Mouse (Mus musculus) G1E (cell line): ENCODE data around the gene Nt5c3b.

ENCODE experiments used
- CTCF ChIP-seq: IDR thresholded peaks from 2 replicates; pipeline ENCODE4 v1.5.1; 2012; ENCODE audit warnings: low read depth, low read length, inconsistent platforms, mixed read lengths
- GATA1 ChIP-seq: IDR thresholded peaks from 2 replicates; pipeline ENCODE4 v1.6.1; 2012; ENCODE audit warnings: borderline replicate concordance, low read length, inconsistent platforms, mixed read lengths
- GATA2 ChIP-seq: IDR thresholded peaks from 2 replicates; pipeline ENCODE4 v1.6.1; 2012; ENCODE audit warnings: low read depth, low read length, inconsistent platforms, borderline replicate concordance
- POLR2AphosphoS5 ChIP-seq: IDR thresholded peaks from 2 replicates; pipeline ENCODE4 v1.6.1; 2012; ENCODE audit warnings: low read depth, low read length, inconsistent platforms; ENCODE audit not compliant: insufficient replicate concordance
- TAL1 ChIP-seq: conservative IDR thresholded peaks from 2 replicates; pipeline ENCODE4 v1.6.1; 2012; ENCODE audit warnings: low read depth, low read length, inconsistent platforms, mixed read lengths

- no peak for TF ChIP-seq CTCF
- TF ChIP-seq TAL1 = no peak
- TF ChIP-seq GATA1 = no peak
- no peak for TF ChIP-seq POLR2AphosphoS5
- TF ChIP-seq GATA2 = no peak
These were observed 63.2 kb downstream of the Nt5c3b start for GRCm38 (mm10) chr11:100378446-100378845.
